Mouse (Mus musculus): Measurements from ENCODE around the gene Vmn1r10.

Vmn1r10 gene

DNA sequence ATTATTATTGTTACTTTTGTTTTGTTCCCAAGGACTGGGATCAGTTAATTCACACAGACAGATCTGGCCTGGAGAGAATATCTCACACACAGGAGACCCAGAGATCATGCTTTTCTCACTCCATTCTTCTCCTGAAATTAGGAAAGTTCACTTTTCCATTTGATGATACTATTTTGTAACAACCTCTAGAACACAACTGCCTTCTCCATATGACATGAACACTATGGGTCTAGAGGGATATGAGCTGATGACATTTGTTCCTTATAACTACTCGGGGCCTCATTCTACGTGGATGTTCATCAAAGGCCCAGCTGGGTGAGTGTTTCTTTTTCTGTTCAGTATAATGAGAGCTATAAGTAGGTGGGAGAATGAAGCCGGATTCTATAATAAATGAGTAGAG, at the start of gene Vmn1r10:
Vmn1r10 (plus strand) TSS at position 301 of the 400 bp plus-strand sequence.
- DNase-seq: no peak

DNA sequence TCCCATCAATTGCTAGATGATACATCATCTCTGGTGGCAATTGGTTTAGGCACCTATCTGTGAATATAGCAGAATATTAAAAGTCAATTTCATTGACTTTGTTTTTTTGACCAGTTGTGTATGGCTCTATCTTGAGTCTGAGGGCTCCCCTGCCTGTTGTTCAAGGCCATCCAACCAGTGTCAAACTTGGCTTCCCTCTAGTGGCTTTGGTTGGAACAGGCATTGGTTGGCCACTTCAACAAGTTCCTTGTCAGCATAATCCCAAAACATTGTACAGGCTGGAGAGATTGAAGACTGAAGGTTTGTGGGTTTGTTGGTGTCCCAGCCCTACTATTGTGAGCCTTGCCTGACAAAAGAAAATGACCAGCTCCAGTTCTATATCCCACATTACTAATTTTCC, 45.5 kb upstream of the Vmn1r10 start:
- peak; percentile 2 for DNase-seq

DNA sequence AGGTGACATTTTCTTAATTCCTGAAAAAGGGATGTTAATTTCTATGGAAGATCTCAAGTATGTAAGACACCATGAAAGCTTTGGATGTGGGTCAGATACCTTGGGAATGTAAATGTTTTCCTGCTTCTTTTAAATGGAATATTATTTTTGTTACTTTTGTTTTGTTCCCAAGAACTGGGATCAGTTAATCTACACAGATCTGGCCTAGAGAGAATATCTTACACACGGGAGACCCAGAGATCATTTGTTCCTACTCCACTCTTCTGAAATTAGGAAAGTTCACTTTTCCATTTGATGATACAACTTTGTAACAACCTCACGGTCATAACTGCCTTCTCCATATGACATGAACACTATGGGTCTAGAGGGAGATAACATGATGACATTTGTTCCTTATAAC, 42.8 kb upstream of the Vmn1r10 start, which contains the start of gene Vmn1r9:
Vmn1r9 (plus strand) TSS at position 301 of the 400 bp plus-strand sequence.
- no peak for DNase-seq

DNA sequence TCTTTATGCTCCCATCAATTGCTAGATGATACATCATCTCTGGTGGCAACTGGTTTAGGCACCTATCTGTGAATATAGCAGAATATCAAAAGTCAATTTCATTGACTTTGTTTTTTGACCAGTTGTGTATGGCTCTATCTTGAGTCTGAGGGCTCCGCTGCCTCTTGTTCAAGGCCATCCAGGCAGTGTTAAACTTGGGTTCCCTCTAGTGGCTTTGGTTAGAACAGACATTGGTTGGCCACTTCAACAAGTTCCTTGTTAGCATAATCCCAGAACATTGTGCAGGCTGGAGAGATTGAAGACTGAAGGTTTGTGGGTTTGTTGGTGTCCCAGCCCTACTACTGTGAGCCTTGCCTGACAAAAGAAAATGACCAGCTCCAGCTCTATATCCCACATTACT, 2.9 kb upstream of the Vmn1r10 start:
- no peak for DNase-seq

DNA sequence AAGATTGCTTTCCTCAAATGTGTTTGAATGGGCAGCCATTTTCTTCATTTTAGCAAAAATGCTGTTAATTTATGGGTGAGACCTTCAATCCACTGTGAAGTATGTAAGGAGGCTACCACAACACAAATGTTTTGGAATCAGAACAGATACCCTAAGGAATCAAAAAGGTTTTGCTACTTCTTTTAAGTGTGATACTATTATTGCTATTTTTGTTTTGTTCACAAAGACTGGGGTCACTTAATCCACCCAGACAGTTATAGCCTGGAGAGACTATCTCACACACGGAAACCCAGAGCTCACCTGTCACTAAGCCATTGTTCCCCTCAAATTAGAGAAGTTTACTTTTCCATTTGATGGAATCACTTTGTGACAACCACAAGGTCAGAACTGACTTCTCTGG, 23.9 kb downstream of the Vmn1r10 start, which contains the start of gene Vmn1r11:
Vmn1r11 (plus strand) TSS at position 301 of the 400 bp plus-strand sequence.
- no peak for DNase-seq

DNA sequence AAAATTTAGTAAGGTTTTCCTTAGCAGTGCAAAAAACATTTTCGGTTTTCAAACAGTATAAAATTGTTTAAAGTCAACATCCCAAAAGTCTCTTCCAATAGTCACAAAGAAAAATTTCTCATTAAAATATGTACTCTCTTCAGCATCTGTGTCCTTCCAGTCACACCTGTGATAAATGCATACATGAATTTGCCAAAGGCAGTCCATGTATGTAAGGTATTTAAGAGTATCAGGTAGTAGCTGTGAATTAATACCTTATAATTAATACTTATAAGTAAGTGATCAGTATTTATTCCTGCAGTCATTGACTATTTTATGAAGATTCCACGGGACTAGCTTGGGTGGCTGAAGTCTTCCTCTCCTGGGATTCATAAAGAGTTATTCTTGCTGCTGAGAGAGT, 47.4 kb downstream of the Vmn1r10 start, which contains the start of gene Vmn1r12:
Vmn1r12 (plus strand) TSS at position 301 of the 400 bp plus-strand sequence.
- no peak for DNase-seq
